Mouse (Mus musculus): ENCODE results near the gene Tmem8.
"Not testable (repeated sequence)": the region's sequence is repeated elsewhere in the genome, so short reads cannot be mapped to it uniquely, and the experiment has no call there.

Gene Tmem8

GRCm38 (mm10) chr17:26113181-26113948, at the start of gene Tmem8:
Gene Tmem8 (plus strand): TSS chr17:26113299.
- peak; percentile 63 to 65 for DNase-seq (ENCODE audit: low spot score in 2 of 2)

GRCm38 (mm10) chr17:26064916-26065315, 48.2 kb upstream of the Tmem8 start:
- DNase-seq (ENCODE audit: low spot score in 2 of 2) = no peak

GRCm38 (mm10) chr17:26066488-26067020, 46.5 kb upstream of the Tmem8 start:
- no peak for DNase-seq (ENCODE audit: low spot score in 2 of 2)

DNA sequence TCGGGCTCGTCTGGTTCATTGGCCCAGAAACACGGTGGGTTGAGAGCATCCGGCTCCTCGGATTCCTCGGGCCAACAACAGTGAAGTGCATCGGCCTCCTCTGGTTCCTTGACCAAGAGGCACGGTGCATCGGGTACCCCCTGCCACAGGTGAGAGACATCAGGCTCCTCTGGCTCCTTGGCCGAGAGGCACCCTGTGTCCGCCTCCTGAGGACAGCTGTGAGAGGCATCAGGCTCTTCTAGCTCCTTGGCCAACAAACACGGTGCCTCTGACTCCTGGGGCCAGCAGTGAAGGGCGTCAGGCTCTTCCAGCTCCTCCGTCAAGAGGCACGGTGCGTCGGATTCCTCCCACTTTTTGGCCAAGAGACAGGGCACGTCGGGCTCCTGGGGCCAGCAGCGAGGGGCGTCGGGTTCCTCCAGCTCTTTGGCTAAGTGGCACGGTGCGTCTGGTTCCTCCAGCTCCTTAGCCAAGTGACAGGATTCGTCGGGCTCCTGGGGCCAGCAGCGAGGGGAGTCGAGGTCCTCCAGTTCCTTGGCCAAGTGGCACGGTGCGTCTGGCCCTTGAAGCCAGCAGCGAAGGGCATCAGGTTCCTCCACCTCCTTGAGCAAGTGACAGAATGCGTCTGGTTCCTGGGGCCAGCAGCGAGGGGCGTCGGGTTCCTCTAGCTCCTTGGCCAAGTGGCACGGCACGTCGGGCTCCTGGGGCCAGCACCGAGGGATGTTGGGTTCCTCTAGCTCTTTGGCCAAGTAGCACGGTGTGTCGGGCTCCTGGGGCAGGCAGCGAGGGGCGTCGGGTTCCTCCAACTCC, 44.9 kb upstream of the Tmem8 start:
- no peak for DNase-seq (ENCODE audit: low spot score in 2 of 2)

DNA sequence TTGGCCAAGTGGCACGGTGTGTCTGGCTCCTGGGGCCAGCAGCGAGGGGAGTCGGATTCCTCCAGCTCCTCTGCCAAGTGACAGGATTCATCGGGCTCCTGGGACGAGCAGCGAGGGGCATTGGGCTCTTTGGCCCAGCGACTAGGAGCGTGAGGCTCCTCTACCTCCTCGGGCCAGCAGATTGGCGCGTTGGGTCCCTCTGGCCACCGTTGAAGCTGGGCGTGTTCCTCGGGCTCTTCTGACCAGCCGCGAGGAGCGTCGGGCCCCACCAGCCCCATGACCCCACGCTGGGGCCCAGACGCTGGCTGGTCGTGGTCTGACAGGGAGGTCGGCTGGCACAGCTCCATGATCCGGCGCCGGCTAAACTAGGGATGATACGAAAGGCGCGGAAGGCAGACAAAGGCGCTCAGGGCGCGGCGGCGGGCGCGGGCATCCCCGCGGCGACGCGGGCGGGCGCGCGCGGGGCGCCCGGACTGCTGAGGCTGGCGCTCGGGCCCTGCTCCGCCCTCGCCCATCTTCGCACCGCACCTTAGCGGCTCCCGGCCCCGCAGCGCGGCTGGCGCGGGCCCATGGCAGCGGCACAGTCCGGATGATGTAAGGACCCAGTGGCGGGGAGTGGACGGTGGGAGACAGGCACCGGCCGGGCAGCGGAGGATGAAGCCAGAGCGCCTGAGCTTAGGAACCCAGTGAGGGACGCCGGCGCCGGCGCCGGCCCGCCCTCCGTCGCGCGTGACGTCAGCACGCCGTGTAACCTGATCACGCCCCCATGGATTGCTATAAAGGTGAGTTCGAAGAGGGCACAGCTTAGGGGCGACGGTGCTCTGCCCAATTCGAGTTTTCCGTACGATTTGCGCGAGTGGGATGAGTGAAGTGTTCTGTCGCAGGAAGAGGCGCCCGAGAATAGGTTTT, 44.0 kb upstream of the Tmem8 start, which contains the start of gene Rab11fip3:
Gene Rab11fip3, minus strand, starts transcription at position 725 of the 909 bp plus-strand sequence.
- DNase-seq (ENCODE audit: low spot score in 2 of 2) = peak; percentile 78 to 84

GRCm38 (mm10) chr17:26070136-26070535, 43.0 kb upstream of the Tmem8 start:
- DNase-seq (ENCODE audit: low spot score in 2 of 2) = no peak

DNA sequence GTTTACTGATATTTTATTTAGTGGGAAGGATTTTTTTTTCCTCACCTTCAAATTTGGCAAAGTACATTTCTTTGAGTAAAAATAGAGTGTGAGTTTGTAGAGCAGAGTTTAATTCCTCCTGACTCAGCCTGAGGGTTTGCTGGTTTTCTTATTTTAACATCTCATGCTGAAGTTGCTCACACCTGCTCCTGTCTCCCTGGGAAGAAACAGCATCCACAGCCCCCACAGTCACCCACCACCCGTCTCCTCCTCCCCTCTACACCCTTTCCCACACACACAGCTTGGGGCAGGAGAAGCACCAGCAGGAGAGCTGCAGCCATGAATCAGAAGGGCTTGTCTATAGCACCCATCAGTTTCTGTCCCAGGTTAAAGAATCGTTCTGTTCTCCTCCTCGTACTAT, 37.9 kb upstream of the Tmem8 start:
- DNase-seq (ENCODE audit: low spot score in 2 of 2) = peak; percentile 68 to 77

DNA sequence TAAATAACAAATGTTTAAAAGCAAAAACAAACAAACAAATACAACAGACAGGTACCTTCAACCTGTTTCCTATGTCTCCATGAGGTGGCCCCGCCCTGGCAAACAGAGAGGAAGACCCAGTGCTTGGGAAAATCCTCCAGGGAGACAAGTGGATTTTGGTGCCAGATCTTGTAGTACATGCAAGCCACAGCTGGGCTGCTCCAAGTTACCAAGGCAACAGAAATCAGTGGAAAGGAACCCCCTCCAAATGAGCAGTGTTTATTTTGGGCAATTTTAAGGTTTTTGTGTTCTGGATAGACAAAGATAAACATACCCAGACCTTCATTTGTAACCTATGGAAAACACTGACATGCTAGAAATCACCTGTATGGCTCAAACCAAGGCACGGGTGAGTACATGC, 34.2 kb upstream of the Tmem8 start:
- peak in 1 of 2 experiments; percentile 45 for DNase-seq (ENCODE audit: low spot score in 2 of 2)

DNA sequence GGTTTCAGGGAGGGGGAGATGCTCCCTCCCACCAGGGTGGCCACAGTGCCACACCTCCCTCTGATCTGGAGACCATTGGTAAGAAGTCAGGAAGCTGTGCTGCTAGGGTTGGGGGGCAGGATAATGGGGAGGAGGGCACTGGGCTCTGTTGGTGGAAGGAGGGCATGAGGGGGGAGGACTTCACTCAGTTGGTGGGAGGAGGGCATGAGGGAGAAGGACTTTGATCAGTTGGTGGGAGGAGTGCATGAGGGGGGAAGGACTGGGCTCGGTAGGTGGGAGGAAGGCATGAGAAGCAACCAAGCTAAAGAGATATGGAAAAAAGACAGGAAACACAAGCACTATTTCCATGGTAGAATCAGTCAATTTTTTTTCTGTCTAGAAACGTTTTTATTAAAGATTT, 32.2 kb upstream of the Tmem8 start:
- no peak for DNase-seq (ENCODE audit: low spot score in 2 of 2)

DNA sequence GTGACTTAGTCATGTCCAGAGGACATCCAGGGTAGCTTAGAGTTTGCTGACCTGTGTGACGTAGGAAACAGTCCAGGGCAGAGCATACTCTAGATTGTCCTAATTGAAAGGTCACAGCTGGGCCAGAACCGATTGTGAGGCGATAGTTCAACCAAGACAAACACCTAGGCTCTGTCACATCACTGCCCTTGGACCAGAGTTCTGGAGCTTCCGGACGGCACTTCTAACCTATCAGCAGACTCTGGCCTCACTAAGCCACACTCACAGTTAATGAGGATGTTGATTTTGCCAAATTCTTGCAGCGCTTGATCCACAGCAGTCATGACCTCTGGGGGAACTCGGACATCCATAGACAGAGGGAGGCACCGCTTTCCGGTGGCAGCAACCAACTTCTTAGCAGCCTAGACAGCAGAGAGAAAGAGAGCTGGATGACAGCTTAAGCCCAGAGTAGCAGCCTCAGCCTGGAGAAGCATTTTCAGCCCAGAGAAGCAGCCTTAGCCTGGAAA, 26.0 kb upstream of the Tmem8 start:
- no peak for DNase-seq (ENCODE audit: low spot score in 2 of 2)

- DNase-seq (ENCODE audit: low spot score in 2 of 2) = peak; percentile 89 to 92
Measured at GRCm38 (mm10) chr17:26089905-26090632, 23.0 kb upstream of the Tmem8 start, which contains the start of gene Decr2. Gene Decr2 (minus strand): TSS chr17:26090337.

DNA sequence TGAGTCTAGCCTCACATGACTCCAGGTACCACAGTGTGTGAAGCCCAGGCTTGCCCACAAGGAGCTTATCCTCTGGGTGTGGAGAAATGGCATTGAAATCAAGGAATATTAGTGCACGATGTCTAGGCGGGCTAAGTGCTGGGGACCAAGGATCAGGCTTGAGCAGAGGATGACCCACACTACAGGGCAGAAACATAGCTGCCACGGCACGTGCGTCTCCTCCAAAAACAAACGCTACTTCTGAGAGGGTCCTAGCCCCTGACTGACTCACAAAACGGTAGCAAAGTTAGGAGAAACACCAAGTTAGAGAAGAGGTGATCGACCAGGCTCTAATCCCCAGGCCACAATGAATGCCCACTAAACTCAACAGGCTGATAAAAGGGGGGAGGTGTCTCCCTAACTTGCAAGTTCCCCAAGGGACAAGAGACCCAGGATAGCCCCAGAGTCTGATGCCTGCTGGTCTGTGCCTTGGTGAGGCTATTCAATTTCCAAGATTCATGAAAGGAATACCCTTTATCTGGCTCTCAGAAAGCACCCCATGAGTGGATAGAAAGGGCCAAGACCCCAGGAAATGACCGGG, 18.5 kb upstream of the Tmem8 start:
- no peak for DNase-seq (ENCODE audit: low spot score in 2 of 2)

- peak; percentile 58 to 73 for DNase-seq (ENCODE audit: low spot score in 2 of 2)
Measured at GRCm38 (mm10) chr17:26095121-26095740, 17.9 kb upstream of the Tmem8 start, which contains the start of gene Nme4. Gene Nme4 (minus strand): TSS chr17:26095602.

- DNase-seq (ENCODE audit: low spot score in 2 of 2) = no peak
Measured at GRCm38 (mm10) chr17:26098461-26098860, 14.6 kb upstream of the Tmem8 start.

GRCm38 (mm10) chr17:26099316-26099715, 13.8 kb upstream of the Tmem8 start:
- DNase-seq (ENCODE audit: low spot score in 2 of 2) = not testable (repeated sequence)

GRCm38 (mm10) chr17:26100166-26100565, 12.9 kb upstream of the Tmem8 start:
- DNase-seq (ENCODE audit: low spot score in 2 of 2) = no peak

- DNase-seq (ENCODE audit: low spot score in 2 of 2) = peak in 1 of 2 experiments; percentile 38
Measured at GRCm38 (mm10) chr17:26101478-26101877, 11.6 kb upstream of the Tmem8 start.

DNA sequence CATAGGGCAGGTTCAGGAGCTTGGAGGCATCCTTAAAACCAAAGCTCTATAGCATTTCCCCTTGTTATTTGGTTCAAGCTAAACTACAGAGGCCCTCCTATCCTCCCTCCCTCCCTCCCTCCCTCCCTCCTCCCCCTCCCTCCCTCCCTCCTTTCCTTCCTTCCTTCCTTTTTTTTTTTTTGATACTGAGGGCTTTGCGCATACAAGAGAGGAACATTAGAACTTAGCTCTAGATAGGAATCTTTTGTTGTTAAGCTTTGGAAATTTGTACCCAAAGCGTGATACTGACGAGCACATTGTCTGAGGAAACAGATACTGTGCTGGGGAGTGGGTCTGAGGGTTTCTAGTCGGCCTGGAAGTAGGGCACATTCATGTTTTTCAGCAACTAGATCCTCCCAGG, 7.5 kb upstream of the Tmem8 start:
- no peak for DNase-seq (ENCODE audit: low spot score in 2 of 2)

DNA sequence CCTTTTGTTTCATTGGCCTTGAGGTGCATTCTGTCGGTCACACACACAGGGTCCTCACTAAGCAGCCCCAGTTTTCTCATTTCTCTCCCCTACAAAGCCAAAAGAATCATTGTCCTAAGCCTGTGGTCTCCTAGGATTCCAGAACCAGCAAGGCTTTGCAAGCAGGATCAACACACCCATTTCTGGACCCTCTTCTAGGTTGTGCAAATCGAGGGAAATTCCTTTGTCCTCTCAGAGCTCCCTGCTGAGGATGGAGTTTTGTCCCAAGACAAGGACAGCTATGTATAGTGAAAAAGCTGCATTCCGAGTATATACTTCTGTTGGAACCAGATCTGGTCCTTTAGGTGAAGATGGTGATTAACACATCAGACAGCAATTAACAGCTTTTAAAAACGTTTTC, 2.9 kb upstream of the Tmem8 start:
- no peak for DNase-seq (ENCODE audit: low spot score in 2 of 2)

GRCm38 (mm10) chr17:26111024-26111423, 2.1 kb upstream of the Tmem8 start:
- no peak for DNase-seq (ENCODE audit: low spot score in 2 of 2)
